ENCODE assay signal across 9 mouse cellular contexts in genomic region chr3:31308906-31309305, GRCm38 (mm10). TPM values are rescaled to one million over a fixed set of nuclear protein-coding genes. Genes with fewer than 3 reads are reported as not detected.
DNase-seq lines count a peak whose midpoint lies in the region; ATAC-seq and TF ChIP-seq lines count a peak whose summit lies in the region.
"Had no signal": no experiment of that assay in that cellular context is flagged by ENCODE, and none has a peak within 500 bp of the region (broad histone marks: within the 10 kb centered on the region; RNA-seq: fewer than 3 reads in every experiment).

No protein-coding gene starts in this region.

- ATAC-seq in heart, postnatal 0 days (ENCODE audit: insufficient read depth, low read depth) = 0 out of 2 replicates have a peak, but pooled peaks have one; percentile 36
- no peak for ATAC-seq in limb, embryonic 11.5 days (ENCODE audit: insufficient number of reproducible peaks, low FRiP score, low TSS enrichment, low read depth)

- TF ChIP-seq POLR2A in olfactory bulb, adult 2 months (IDR thresholded peaks at IDR 0.05; ENCODE audit: insufficient read depth, low read depth, low read length) = no peak

- DNase-seq in gastrocnemius, postnatal 10 days = peak; percentile 57
- no peak for DNase-seq in gastrocnemius, adult 2 months
- peak; percentile 3 for DNase-seq in c-Kit-positive CD71-positive TER-119-positive erythroid progenitor cells, embryonic 14.5 days (ENCODE audit: low spot score)
- DNase-seq in heart, postnatal 0 days (ENCODE audit: low spot score) = peak; percentile 29
- DNase-seq in limb, embryonic 11.5 days (ENCODE audit: low spot score) = peak; percentile 90
- DNase-seq in frontal cortex, postnatal 36 days (ENCODE audit: low spot score in 2 of 2) = no peak

- peaks cover 15% of the 10 kb centered on the region for H3K4me1 ChIP-seq in E14TG2a.4 (replicated peaks; ENCODE audit: low read depth, low read length)
- no peaks in the 10 kb centered on the region for H3K4me1 ChIP-seq in heart, postnatal 0 days (ENCODE audit: control insufficient read depth, insufficient read depth)
- H3K4me1 ChIP-seq in limb, embryonic 11.5 days (ENCODE audit: control insufficient read depth, insufficient read depth, low read length) = no peaks in the 10 kb centered on the region
- H3K4me1 ChIP-seq in olfactory bulb, adult 2 months (ENCODE audit: control insufficient read depth, insufficient read depth, low read length) = peaks cover 14% of the 10 kb centered on the region

- no peak overlapping the region for H3K27ac ChIP-seq in gastrocnemius, adult 2 months
- H3K27ac ChIP-seq in heart, postnatal 0 days (ENCODE audit: low read depth) = no peak overlapping the region
- H3K27ac ChIP-seq in limb, embryonic 11.5 days (replicated peaks; ENCODE audit: low read depth, low read length) = no peak overlapping the region
- H3K27ac ChIP-seq in olfactory bulb, adult 2 months (ENCODE audit: insufficient read depth, low read depth, low read length) = no peak overlapping the region

- H3K36me3 ChIP-seq in E14TG2a.4 (ENCODE audit: insufficient read depth, low read length) = no peaks in the 10 kb centered on the region
- H3K36me3 ChIP-seq in heart, postnatal 0 days (replicated peaks; ENCODE audit: control insufficient read depth, insufficient read depth, low read length) = no peaks in the 10 kb centered on the region
- no peaks in the 10 kb centered on the region for H3K36me3 ChIP-seq in limb, embryonic 11.5 days (ENCODE audit: control insufficient read depth, insufficient read depth, low read length)

- TF ChIP-seq EP300 in heart, postnatal 0 days (IDR thresholded peaks at IDR 0.05; ENCODE audit: low read depth) = no peak

- H3K4me2 ChIP-seq in heart, postnatal 0 days (ENCODE audit: low read depth, low read length) = no peak overlapping the region
- no peak overlapping the region for H3K4me2 ChIP-seq in limb, embryonic 11.5 days (ENCODE audit: low read depth, severe bottlenecking)

- H3K9me3 ChIP-seq in E14TG2a.4 (ENCODE audit: low read length) = no peaks in the 10 kb centered on the region
- H3K9me3 ChIP-seq in heart, postnatal 0 days (replicated peaks; ENCODE audit: control insufficient read depth, low read length) = no peaks in the 10 kb centered on the region
- H3K9me3 ChIP-seq in limb, embryonic 11.5 days (ENCODE audit: control insufficient read depth, low read length) = no peaks in the 10 kb centered on the region

- intact Hi-C loops in gastrocnemius, adult 2 months (cut with DNase I) = no loop called here

- TF ChIP-seq CTCF in gastrocnemius, adult 2 months (IDR thresholded peaks at IDR 0.05) = no peak
- no peak for TF ChIP-seq CTCF in E14TG2a.4 (conservative IDR thresholded peaks at IDR 0.05; ENCODE audit: low read length)
- no peak for TF ChIP-seq CTCF in heart, postnatal 0 days (IDR thresholded peaks at IDR 0.05; ENCODE audit: low read depth)
- no peak for TF ChIP-seq CTCF in olfactory bulb, adult 2 months (IDR thresholded peaks at IDR 0.05; ENCODE audit: insufficient read depth, low read depth, low read length)

- no peak overlapping the region for H3K9ac ChIP-seq in heart, postnatal 0 days (replicated peaks; ENCODE audit: low read depth, low read length)
- no peak overlapping the region for H3K9ac ChIP-seq in limb, embryonic 11.5 days (ENCODE audit: low read length)

- WGBS in heart, postnatal 0 days = 3% methylated on average over 14 of the region's 14 CpGs
- WGBS in limb, embryonic 11.5 days = 3% methylated on average over 14 of the region's 14 CpGs
- 11% methylated on average over 14 of the region's 14 CpGs for WGBS in olfactory bulb, adult 2 months

- H3K27me3 ChIP-seq in E14TG2a.4 (ENCODE audit: insufficient read depth, low read length) = peaks cover 53% of the 10 kb centered on the region
- peaks cover 24% of the 10 kb centered on the region for H3K27me3 ChIP-seq in heart, postnatal 0 days (ENCODE audit: control insufficient read depth, insufficient read depth, low read length)
- peaks cover 26% of the 10 kb centered on the region for H3K27me3 ChIP-seq in limb, embryonic 11.5 days (ENCODE audit: control insufficient read depth, insufficient read depth, low read length)

- no peak overlapping the region for H3K4me3 ChIP-seq in gastrocnemius, adult 2 months
- peak overlapping the region; percentile 78 for H3K4me3 ChIP-seq in E14TG2a.4 (replicated peaks; ENCODE audit: low read length)
- no peak overlapping the region for H3K4me3 ChIP-seq in heart, postnatal 0 days (ENCODE audit: low read depth, low read length)
- H3K4me3 ChIP-seq in limb, embryonic 11.5 days (ENCODE audit: low read depth, low read length) = no peak overlapping the region
- peak overlapping the region; percentile 60 for H3K4me3 ChIP-seq in olfactory bulb, adult 2 months (ENCODE audit: insufficient read depth, low read depth, low read length)

RNA-seq across cellular contexts. Expression of gene Slc7a14, which starts 1.3 kb away (rescaled TPM):
- under 1 TPM; 0.07 to 0.14 TPM for total RNA-seq in gastrocnemius, postnatal 10 days (2021)
- under 1 TPM; 0.03 to 0.05 TPM for total RNA-seq in gastrocnemius, adult 2 months (2021)
- total RNA-seq in heart, postnatal 0 days (2014; rRNA removed; ENCODE audit: low replicate concordance) = 0.12 and 0.53 TPM in 2 replicates
- polyA plus RNA-seq in heart, postnatal 0 days (2015; fragmentation: Nextera tagmentation; extraction: Ambion mirVana) = 0.08 and 0.10 TPM in 2 replicates
- polyA plus RNA-seq in limb, embryonic 11.5 days (2014; fragmentation: Nextera tagmentation; extraction: Ambion mirVana) = 0.07 and 0.09 TPM in 2 replicates
- polyA plus RNA-seq in olfactory bulb, adult 2 months (2012; ENCODE audit: insufficient read depth, insufficient read length, low replicate concordance, missing spikeins) = not detected in 2 replicates
- total RNA-seq: hematopoietic stem cell, adult 5-6 weeks had no signal

Comparison
In these comparisons a context has a peak if more than half of its experiments do, and no peak if none do; other contexts are left out.
1. DNase-seq: peak in gastrocnemius, postnatal 10 days (single experiment), c-Kit-positive CD71-positive TER-119-positive erythroid progenitor cells, embryonic 14.5 days (single experiment), heart, postnatal 0 days (single experiment) and limb, embryonic 11.5 days (single experiment); none in gastrocnemius, adult 2 months (single experiment) and frontal cortex, postnatal 36 days (0 of 2).
2. H3K4me3 ChIP-seq: peak in E14TG2a.4 (single experiment) and olfactory bulb, adult 2 months (single experiment); none in gastrocnemius, adult 2 months (single experiment), heart, postnatal 0 days (single experiment) and limb, embryonic 11.5 days (single experiment).